Mouse (Mus musculus): ENCODE results near the gene Jph2. TPM values are rescaled to one million over a fixed set of nuclear protein-coding genes. Genes with fewer than 3 reads are reported as not detected.

Jph2 gene
- polyA plus RNA-seq, 1 experiment = not detected

- Histone ChIP-seq H3K36me3 (ENCODE audit: control insufficient read depth) (no peaks in the 10 kb centered on the region), H3K4me3 (replicated peaks) (no peak overlapping the region), H3K9me3 (ENCODE audit: control insufficient read depth, low read length) (no peaks in the 10 kb centered on the region), H3K27me3 (ENCODE audit: control insufficient read depth) (peaks cover 4% of the 10 kb centered on the region), H3K4me1 (ENCODE audit: control insufficient read depth) (no peaks in the 10 kb centered on the region)
- TF ChIP-seq GATA1 (IDR thresholded peaks at IDR 0.05; ENCODE audit: low read length) (no peak), TAL1 (IDR thresholded peaks at IDR 0.05; ENCODE audit: low read length) (no peak)
Measured at GRCm38 (mm10) chr2:163398770-163399169, 977 bp upstream of the Jph2 start.

GRCm38 (mm10) chr2:163397071-163397470 is 722 bp downstream of the Jph2 start:
- Histone ChIP-seq H3K36me3 (ENCODE audit: control insufficient read depth) (no peaks in the 10 kb centered on the region), H3K4me3 (replicated peaks) (no peak overlapping the region), H3K27me3 (ENCODE audit: control insufficient read depth) (peaks cover 4% of the 10 kb centered on the region), H3K4me1 (ENCODE audit: control insufficient read depth) (no peaks in the 10 kb centered on the region), H3K9me3 (ENCODE audit: control insufficient read depth, low read length) (no peaks in the 10 kb centered on the region)
- TF ChIP-seq GATA1 (IDR thresholded peaks at IDR 0.05; ENCODE audit: low read length) (no peak), TAL1 (IDR thresholded peaks at IDR 0.05; ENCODE audit: low read length) (no peak)

GRCm38 (mm10) chr2:163394977-163395376 is 2.8 kb downstream of the Jph2 start:
- Histone ChIP-seq H3K9me3 (ENCODE audit: control insufficient read depth, low read length) (no peaks in the 10 kb centered on the region), H3K36me3 (ENCODE audit: control insufficient read depth) (no peaks in the 10 kb centered on the region), H3K27me3 (ENCODE audit: control insufficient read depth) (peaks cover 4% of the 10 kb centered on the region), H3K4me1 (ENCODE audit: control insufficient read depth) (no peaks in the 10 kb centered on the region), H3K4me3 (replicated peaks) (no peak overlapping the region)
- TF ChIP-seq GATA1 (IDR thresholded peaks at IDR 0.05; ENCODE audit: low read length) (no peak), TAL1 (IDR thresholded peaks at IDR 0.05; ENCODE audit: low read length) (no peak)

DNA sequence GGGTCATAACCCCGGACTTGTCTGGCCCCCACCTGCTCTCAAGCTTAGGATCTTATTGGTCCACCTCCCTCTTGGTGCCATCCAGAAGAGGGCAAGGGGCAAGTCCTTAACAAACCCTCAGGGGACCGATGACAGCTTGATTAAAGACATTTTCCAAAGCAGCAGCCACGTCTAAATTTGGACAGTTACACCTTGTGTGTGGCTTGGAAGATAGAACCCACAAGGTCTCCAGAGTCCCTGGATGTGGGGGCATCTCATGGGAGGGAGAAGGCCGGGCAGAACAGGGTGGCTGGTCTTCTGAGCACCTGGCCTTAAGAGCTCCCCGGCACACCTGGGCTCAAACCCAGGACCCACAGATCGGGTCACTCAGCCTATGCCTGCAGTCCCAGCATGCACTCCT is 3.8 kb downstream of the Jph2 start:
- H3K9me3 ChIP-seq (ENCODE audit: control insufficient read depth, low read length) = no peaks in the 10 kb centered on the region
- no peaks in the 10 kb centered on the region for H3K4me1 ChIP-seq (ENCODE audit: control insufficient read depth)
- H3K27me3 ChIP-seq (ENCODE audit: control insufficient read depth) = peaks cover 4% of the 10 kb centered on the region
- no peaks in the 10 kb centered on the region for H3K36me3 ChIP-seq (ENCODE audit: control insufficient read depth)
- no peak for TF ChIP-seq TAL1 (IDR thresholded peaks at IDR 0.05; ENCODE audit: low read length)
- TF ChIP-seq GATA1 (IDR thresholded peaks at IDR 0.05; ENCODE audit: low read length) = no peak
- no peak overlapping the region for H3K4me3 ChIP-seq (replicated peaks)

- Histone ChIP-seq H3K4me1 (ENCODE audit: control insufficient read depth) (no peaks in the 10 kb centered on the region), H3K36me3 (ENCODE audit: control insufficient read depth) (no peaks in the 10 kb centered on the region), H3K27me3 (ENCODE audit: control insufficient read depth) (peaks cover 2% of the 10 kb centered on the region), H3K4me3 (replicated peaks) (no peak overlapping the region), H3K9me3 (ENCODE audit: control insufficient read depth, low read length) (no peaks in the 10 kb centered on the region)
- TF ChIP-seq GATA1 (IDR thresholded peaks at IDR 0.05; ENCODE audit: low read length) (no peak), TAL1 (IDR thresholded peaks at IDR 0.05; ENCODE audit: low read length) (no peak)
Measured at GRCm38 (mm10) chr2:163393241-163393640, 4.6 kb downstream of the Jph2 start.

- Histone ChIP-seq H3K9me3 (ENCODE audit: control insufficient read depth, low read length) (no peaks in the 10 kb centered on the region), H3K36me3 (ENCODE audit: control insufficient read depth) (no peaks in the 10 kb centered on the region), H3K4me3 (replicated peaks) (no peak overlapping the region), H3K4me1 (ENCODE audit: control insufficient read depth) (no peaks in the 10 kb centered on the region), H3K27me3 (ENCODE audit: control insufficient read depth) (no peaks in the 10 kb centered on the region)
- no peak for TF ChIP-seq TAL1 (IDR thresholded peaks at IDR 0.05; ENCODE audit: low read length)
- TF ChIP-seq GATA1 (IDR thresholded peaks at IDR 0.05; ENCODE audit: low read length) = no peak
Measured at GRCm38 (mm10) chr2:163392436-163392835, 5.4 kb downstream of the Jph2 start.

GRCm38 (mm10) chr2:163386423-163387190 is 11.2 kb downstream of the Jph2 start:
- peaks cover 4% of the 10 kb centered on the region; the same call in 1 of the 2 replicates for H3K27me3 ChIP-seq (ENCODE audit: control insufficient read depth)
- TF ChIP-seq GATA1 (IDR thresholded peaks at IDR 0.05; ENCODE audit: low read length) (no peak), TAL1 (IDR thresholded peaks at IDR 0.05; ENCODE audit: low read length) (no peak)
- no peaks in the 10 kb centered on the region for H3K36me3 ChIP-seq (ENCODE audit: control insufficient read depth)
- no peaks in the 10 kb centered on the region; the same call in 1 of the 2 replicates for H3K4me1 ChIP-seq (ENCODE audit: control insufficient read depth)
- no peak overlapping the region for H3K4me3 ChIP-seq (replicated peaks)
- H3K9me3 ChIP-seq (ENCODE audit: control insufficient read depth, low read length) = no peaks in the 10 kb centered on the region

GRCm38 (mm10) chr2:163385126-163385525 is 12.7 kb downstream of the Jph2 start:
- Histone ChIP-seq H3K27me3 (ENCODE audit: control insufficient read depth) (peaks cover 5% of the 10 kb centered on the region), H3K36me3 (ENCODE audit: control insufficient read depth) (no peaks in the 10 kb centered on the region), H3K4me1 (ENCODE audit: control insufficient read depth) (no peaks in the 10 kb centered on the region; the same call in 1 of the 2 replicates), H3K4me3 (replicated peaks) (no peak overlapping the region), H3K9me3 (ENCODE audit: control insufficient read depth, low read length) (no peaks in the 10 kb centered on the region)
- no peak for TF ChIP-seq TAL1 (IDR thresholded peaks at IDR 0.05; ENCODE audit: low read length)
- TF ChIP-seq GATA1 (IDR thresholded peaks at IDR 0.05; ENCODE audit: low read length) = no peak

DNA sequence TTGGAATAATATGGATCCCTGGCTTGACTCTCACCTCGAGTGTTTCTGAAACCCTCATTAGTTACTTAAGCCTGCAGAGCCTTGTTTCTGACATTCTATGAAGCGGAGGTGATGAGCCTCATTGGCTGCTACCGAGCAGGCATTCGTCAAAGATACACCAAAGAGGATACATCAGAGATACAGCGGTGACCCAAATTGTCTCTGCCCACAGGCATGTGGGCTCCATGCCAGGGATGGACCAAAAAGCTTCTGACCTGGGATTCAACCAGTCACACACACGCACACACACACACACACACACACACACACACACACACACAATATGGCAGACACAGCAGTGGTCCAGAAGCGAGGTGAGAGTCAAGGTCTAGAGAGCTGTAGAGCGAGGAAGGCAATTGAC is 16.5 kb downstream of the Jph2 start:
- no peak overlapping the region for H3K4me3 ChIP-seq (replicated peaks)
- H3K27me3 ChIP-seq (ENCODE audit: control insufficient read depth) = peaks cover 19% of the 10 kb centered on the region
- no peaks in the 10 kb centered on the region for H3K36me3 ChIP-seq (ENCODE audit: control insufficient read depth)
- TF ChIP-seq GATA1 (IDR thresholded peaks at IDR 0.05; ENCODE audit: low read length) (no peak), TAL1 (IDR thresholded peaks at IDR 0.05; ENCODE audit: low read length) (no peak)
- H3K4me1 ChIP-seq (ENCODE audit: control insufficient read depth) = no peaks in the 10 kb centered on the region; the same call in 1 of the 2 replicates
- H3K9me3 ChIP-seq (ENCODE audit: control insufficient read depth, low read length) = no peaks in the 10 kb centered on the region

Measured in erythroblast, embryonic 14.5 days (primary cell).